Mouse (Mus musculus) heart, adult 2 months (tissue): ENCODE measurements around the gene Tbc1d22a.

Experiments used
- CTCF ChIP-seq: fragments of 200-600 bp; IDR thresholded peaks from 2 replicates; pipeline ENCODE4 v1.8.1; 2022; ENCODE audit warnings: antibody characterized with exemption, mild to moderate bottlenecking, moderate library complexity
- POLR2A ChIP-seq: fragments of 200-500 bp; IDR thresholded peaks from 2 replicates; pipeline ENCODE4 v1.6.1; 2011; ENCODE audit warnings: mild to moderate bottlenecking, low read depth, low read length, control low read depth; ENCODE audit not compliant: insufficient read depth

GRCm38 (mm10) chr15:86329911-86330310, 115.7 kb downstream of the Tbc1d22a start:
- no peak for TF ChIP-seq CTCF
- TF ChIP-seq POLR2A, result no peak
